Mouse (Mus musculus): ENCODE measurements around the gene Speg. TPM values are rescaled to one million over a fixed set of nuclear protein-coding genes. Genes with fewer than 3 reads are reported as not detected.

Speg gene
- polyA plus RNA-seq, 1 experiment from 2014 or later = 41.1 TPM

DNA sequence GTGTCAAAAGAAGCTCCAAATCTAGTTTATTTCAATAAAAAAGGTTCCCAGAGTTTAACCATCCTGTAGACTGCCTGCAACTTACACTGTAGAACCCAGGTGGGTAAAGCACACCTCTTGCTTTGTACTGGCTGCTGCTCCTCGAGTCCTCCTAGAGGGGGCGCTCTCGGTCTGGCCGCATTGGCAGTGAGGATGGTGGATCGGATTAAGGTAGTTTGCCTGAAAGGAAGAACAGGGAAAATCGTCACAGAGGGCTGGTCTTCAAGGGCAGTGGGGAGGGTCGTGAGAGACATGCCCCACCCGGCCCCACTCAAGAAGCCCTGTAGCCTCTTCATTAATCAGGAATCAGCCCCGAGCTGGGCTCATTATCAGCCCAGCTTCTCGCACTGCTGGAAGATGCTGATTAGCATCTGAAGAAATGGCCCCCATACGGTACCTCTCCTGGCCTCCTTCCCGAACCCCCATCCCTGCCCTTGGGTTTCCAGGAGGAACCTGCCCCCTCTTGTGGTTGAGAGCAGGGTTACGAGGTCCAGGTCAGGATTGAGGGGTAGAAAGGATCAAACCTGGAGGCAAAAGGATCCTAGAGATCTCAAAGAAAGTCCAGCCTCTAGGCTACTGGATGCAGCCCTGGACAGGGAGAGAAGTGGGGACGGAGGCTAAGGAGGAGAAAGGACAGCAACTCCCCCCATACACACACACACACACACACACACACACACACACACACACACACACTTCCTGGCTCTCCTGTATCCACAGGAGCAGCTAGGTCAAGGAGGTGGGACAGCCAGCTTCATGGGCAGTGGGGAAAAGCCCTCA, 81.9 kb downstream of the Speg start:
- no peak overlapping the region for H3K4me3 ChIP-seq (ENCODE audit: low read length)
- H3K9ac ChIP-seq (ENCODE audit: low read length) = no peak overlapping the region
- no peak overlapping the region for H3K27ac ChIP-seq (ENCODE audit: low read length)
- H3K27me3 ChIP-seq (ENCODE audit: control insufficient read depth, insufficient read depth, low read length) = peaks cover 50% of the 10 kb centered on the region
- no peaks in the 10 kb centered on the region for H3K9me3 ChIP-seq (replicated peaks; ENCODE audit: control insufficient read depth, low read length)
- H3K4me2 ChIP-seq (ENCODE audit: low read depth, low read length) = no peak overlapping the region
- no peaks in the 10 kb centered on the region for H3K36me3 ChIP-seq (ENCODE audit: control insufficient read depth, insufficient read depth)
- WGBS = 18% methylated on average over 13 of the region's 14 CpGs
- ATAC-seq (replicated peaks; ENCODE audit: extremely low read depth, insufficient read depth, low FRiP score) = no peak
- peaks cover 11% of the 10 kb centered on the region for H3K4me1 ChIP-seq (ENCODE audit: control insufficient read depth, insufficient read depth, low read length)

DNA sequence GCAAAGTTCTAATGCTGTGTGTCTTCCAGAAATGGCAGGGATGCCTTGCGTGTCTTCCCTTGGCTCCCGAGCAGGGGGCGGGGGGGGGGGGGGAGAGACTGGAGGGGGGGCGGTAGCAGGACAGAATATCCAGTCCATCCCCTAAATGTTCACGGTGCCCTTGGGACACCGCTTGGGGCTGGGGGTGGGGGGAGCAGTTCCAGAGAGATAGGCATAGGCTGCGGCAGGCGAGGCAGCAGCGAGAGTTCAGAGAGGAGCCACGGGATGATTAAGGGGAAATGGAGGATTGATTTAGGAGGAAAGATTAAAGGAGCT, 82.6 kb downstream of the Speg start:
- ATAC-seq (replicated peaks; ENCODE audit: extremely low read depth, insufficient read depth, low FRiP score) = no peak
- Histone ChIP-seq H3K27me3 (ENCODE audit: control insufficient read depth, insufficient read depth, low read length) (peaks cover 44% of the 10 kb centered on the region), H3K9ac (ENCODE audit: low read length) (no peak overlapping the region), H3K4me3 (ENCODE audit: low read length) (no peak overlapping the region), H3K36me3 (ENCODE audit: control insufficient read depth, insufficient read depth) (no peaks in the 10 kb centered on the region), H3K27ac (ENCODE audit: low read length) (no peak overlapping the region), H3K4me1 (ENCODE audit: control insufficient read depth, insufficient read depth, low read length) (peaks cover 11% of the 10 kb centered on the region), H3K4me2 (ENCODE audit: low read depth, low read length) (peak overlapping the region; percentile 70; the same call in 1 of the 2 replicates), H3K9me3 (replicated peaks; ENCODE audit: control insufficient read depth, low read length) (no peaks in the 10 kb centered on the region)
- WGBS = 7% methylated on average over 10 of the region's 10 CpGs

DNA sequence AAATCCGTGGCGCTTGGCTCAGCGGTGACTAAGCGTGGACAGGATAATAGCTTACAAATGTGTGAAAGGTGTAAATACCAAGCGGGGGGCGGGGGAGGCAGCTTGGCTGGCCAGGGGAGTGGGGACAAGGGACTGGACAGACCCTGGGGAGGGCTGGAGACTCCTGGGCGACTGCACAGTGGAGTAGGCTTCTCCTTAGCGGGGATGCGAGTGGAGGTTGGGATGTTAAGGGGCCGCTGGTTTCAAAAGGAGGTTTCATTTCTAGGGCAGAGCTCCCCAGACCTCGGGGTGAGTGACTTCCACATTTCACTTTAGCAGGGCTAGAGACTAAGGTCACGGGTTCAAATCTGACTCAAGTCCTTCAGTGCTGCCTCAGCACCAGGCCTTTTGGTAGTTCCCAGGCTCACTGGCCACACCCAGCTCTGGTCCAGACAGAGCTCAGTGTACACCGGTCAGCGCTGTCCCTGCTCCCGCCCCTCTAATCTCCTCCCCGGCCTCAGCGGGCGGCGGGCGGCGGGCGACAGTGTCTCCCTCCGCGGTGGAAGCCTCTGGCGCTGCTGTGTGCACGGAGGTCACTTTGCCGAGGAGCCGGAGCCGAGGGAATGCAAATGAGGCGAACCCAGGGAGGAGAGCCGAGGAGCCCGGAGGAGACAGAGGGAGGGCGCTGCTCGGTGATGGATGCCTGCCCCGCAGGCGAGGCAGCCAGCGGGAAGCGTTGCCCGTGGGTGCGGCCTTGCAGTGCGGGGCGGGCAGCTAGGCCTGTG, 83.1 kb downstream of the Speg start:
- Histone ChIP-seq H3K4me3 (ENCODE audit: low read length) (peak overlapping the region; percentile 48), H3K36me3 (ENCODE audit: control insufficient read depth, insufficient read depth) (no peaks in the 10 kb centered on the region), H3K27ac (ENCODE audit: low read length) (0 out of 2 replicates have a peak overlapping the region, but pooled peaks have one; percentile 39), H3K9me3 (replicated peaks; ENCODE audit: control insufficient read depth, low read length) (no peaks in the 10 kb centered on the region), H3K9ac (ENCODE audit: low read length) (peak overlapping the region; percentile 71), H3K4me2 (ENCODE audit: low read depth, low read length) (peak overlapping the region; percentile 70), H3K27me3 (ENCODE audit: control insufficient read depth, insufficient read depth, low read length) (peaks cover 40% of the 10 kb centered on the region), H3K4me1 (ENCODE audit: control insufficient read depth, insufficient read depth, low read length) (peaks cover 11% of the 10 kb centered on the region)
- WGBS = 3% methylated on average over 40 of the region's 42 CpGs
- peak; percentile 67 for ATAC-seq (replicated peaks; ENCODE audit: extremely low read depth, insufficient read depth, low FRiP score)

- H3K9me3 ChIP-seq (replicated peaks; ENCODE audit: control insufficient read depth, low read length) = no peaks in the 10 kb centered on the region
- ATAC-seq (replicated peaks; ENCODE audit: extremely low read depth, insufficient read depth, low FRiP score) = no peak
- whole genome bisulfite sequencing = 14% methylated on average over 23 of the region's 23 CpGs
- peak overlapping the region; percentile 39; the same call in 1 of the 2 replicates for H3K27ac ChIP-seq (ENCODE audit: low read length)
- peak overlapping the region; percentile 71 for H3K9ac ChIP-seq (ENCODE audit: low read length)
- H3K4me1 ChIP-seq (ENCODE audit: control insufficient read depth, insufficient read depth, low read length) = peaks cover 15% of the 10 kb centered on the region
- H3K4me3 ChIP-seq (ENCODE audit: low read length) = peak overlapping the region; percentile 48
- H3K36me3 ChIP-seq (ENCODE audit: control insufficient read depth, insufficient read depth) = no peaks in the 10 kb centered on the region
- H3K27me3 ChIP-seq (ENCODE audit: control insufficient read depth, insufficient read depth, low read length) = peaks cover 33% of the 10 kb centered on the region
- peak overlapping the region; percentile 70 for H3K4me2 ChIP-seq (ENCODE audit: low read depth, low read length)
Measured at GRCm38 (mm10) chr1:75458789-75459684, 83.9 kb downstream of the Speg start.

GRCm38 (mm10) chr1:75460297-75460696, 85.2 kb downstream of the Speg start:
- Histone ChIP-seq H3K9me3 (replicated peaks; ENCODE audit: control insufficient read depth, low read length) (no peaks in the 10 kb centered on the region), H3K27me3 (ENCODE audit: control insufficient read depth, insufficient read depth, low read length) (peaks cover 33% of the 10 kb centered on the region), H3K36me3 (ENCODE audit: control insufficient read depth, insufficient read depth) (no peaks in the 10 kb centered on the region), H3K4me2 (ENCODE audit: low read depth, low read length) (no peak overlapping the region), H3K27ac (ENCODE audit: low read length) (no peak overlapping the region), H3K4me1 (ENCODE audit: control insufficient read depth, insufficient read depth, low read length) (peaks cover 15% of the 10 kb centered on the region), H3K9ac (ENCODE audit: low read length) (no peak overlapping the region), H3K4me3 (ENCODE audit: low read length) (no peak overlapping the region)
- WGBS = 38% methylated on average over 7 of the region's 7 CpGs
- no peak for ATAC-seq (replicated peaks; ENCODE audit: extremely low read depth, insufficient read depth, low FRiP score)

DNA sequence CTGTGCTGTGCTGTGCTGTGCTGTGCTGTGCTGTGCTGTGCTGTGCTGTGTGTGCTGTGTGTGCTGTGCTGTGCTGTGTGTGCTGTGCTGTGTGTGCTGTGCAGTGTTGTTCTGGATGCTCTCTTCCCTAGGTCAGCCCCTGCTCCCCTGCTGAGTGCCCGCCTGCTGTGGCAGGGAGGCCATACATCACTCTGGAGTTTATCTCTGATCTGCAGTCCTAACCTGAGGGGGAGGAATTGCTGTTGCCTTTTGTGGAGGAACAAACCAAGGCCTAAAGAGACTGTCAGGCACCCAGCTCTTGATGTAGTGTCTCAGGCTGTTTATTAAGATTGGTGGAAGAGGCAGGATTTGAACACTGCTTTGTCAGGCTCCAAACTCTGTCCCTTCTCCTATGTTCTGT, 87.5 kb downstream of the Speg start:
- peaks cover 27% of the 10 kb centered on the region for H3K27me3 ChIP-seq (ENCODE audit: control insufficient read depth, insufficient read depth, low read length)
- no peak overlapping the region for H3K27ac ChIP-seq (ENCODE audit: low read length)
- no peak for ATAC-seq (replicated peaks; ENCODE audit: extremely low read depth, insufficient read depth, low FRiP score)
- H3K4me3 ChIP-seq (ENCODE audit: low read length) = no peak overlapping the region
- peaks cover 15% of the 10 kb centered on the region for H3K4me1 ChIP-seq (ENCODE audit: control insufficient read depth, insufficient read depth, low read length)
- no peak overlapping the region for H3K4me2 ChIP-seq (ENCODE audit: low read depth, low read length)
- 63% methylated on average over 1 of the region's 1 CpGs for WGBS
- H3K9ac ChIP-seq (ENCODE audit: low read length) = no peak overlapping the region
- no peaks in the 10 kb centered on the region for H3K9me3 ChIP-seq (replicated peaks; ENCODE audit: control insufficient read depth, low read length)
- no peaks in the 10 kb centered on the region for H3K36me3 ChIP-seq (ENCODE audit: control insufficient read depth, insufficient read depth)

DNA sequence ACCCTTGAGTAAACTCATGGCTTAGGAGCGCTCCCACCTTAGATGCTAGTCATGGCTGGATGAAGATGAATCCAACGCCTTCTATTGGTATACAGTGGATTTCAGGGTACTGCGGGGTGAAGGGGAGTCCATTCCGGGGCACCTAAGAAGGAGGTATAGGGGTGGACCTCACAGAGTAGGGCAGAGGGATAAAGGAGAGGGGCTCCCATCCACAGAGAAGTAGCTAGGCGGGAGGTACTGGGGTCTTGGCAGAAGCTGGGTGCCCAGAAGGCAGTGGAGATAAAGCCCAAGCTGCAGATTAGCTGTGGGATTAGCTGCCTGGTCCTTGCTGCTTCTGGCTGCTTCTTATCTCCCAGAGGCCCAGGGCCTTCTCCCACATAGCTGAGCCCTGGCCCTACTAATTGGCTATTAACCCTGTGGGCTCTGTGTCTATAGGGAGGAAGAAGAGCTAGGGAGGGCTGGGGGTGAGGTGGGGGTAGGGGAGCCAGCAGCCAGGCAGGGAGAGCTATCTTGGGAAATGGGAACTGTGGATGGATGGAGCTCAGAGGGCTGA, 88.6 kb downstream of the Speg start:
- Histone ChIP-seq H3K4me2 (ENCODE audit: low read depth, low read length) (no peak overlapping the region), H3K9ac (ENCODE audit: low read length) (peak overlapping the region; percentile 18; the same call in 1 of the 2 replicates), H3K4me3 (ENCODE audit: low read length) (no peak overlapping the region), H3K36me3 (ENCODE audit: control insufficient read depth, insufficient read depth) (no peaks in the 10 kb centered on the region), H3K4me1 (ENCODE audit: control insufficient read depth, insufficient read depth, low read length) (peaks cover 10% of the 10 kb centered on the region), H3K27ac (ENCODE audit: low read length) (no peak overlapping the region), H3K9me3 (replicated peaks; ENCODE audit: control insufficient read depth, low read length) (no peaks in the 10 kb centered on the region), H3K27me3 (ENCODE audit: control insufficient read depth, insufficient read depth, low read length) (peaks cover 33% of the 10 kb centered on the region)
- 50% methylated on average over 5 of the region's 5 CpGs for whole genome bisulfite sequencing
- ATAC-seq (replicated peaks; ENCODE audit: extremely low read depth, insufficient read depth, low FRiP score) = no peak

DNA sequence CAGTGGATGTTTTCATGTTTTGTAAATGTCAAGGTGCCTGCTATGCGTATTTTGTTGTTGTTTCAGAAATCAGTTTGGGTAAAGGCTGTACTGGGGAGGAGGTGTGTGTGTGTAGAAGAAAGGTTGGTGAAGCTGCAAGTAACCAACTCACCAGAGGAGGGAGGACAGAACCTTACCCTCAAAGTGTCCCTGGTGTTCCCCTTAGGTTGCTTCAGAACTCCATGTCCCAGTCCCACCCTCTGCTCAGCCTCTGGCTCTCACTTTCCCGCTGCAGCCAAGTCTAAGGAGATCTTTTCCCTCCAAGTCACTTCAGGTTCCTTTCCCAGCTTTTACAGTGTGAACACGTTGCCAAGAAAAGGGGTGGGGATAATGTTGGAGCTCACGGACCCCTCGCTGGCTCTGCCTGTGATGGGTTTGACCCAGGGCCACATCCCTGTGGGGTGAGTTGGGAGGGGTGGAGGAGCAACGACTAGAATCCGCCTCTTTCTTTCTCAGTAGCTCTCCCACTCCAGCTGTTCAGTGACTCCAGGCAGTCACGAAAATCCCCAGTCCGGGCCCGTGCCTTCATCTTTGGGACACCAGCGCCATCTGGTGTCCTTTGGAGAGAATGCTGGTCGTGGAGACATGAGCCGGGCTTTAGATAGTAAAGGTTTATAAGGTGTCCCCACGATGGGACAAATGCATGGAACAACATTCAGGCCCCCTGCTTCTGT, 92.3 kb downstream of the Speg start:
- peaks cover 4% of the 10 kb centered on the region for H3K4me1 ChIP-seq (ENCODE audit: control insufficient read depth, insufficient read depth, low read length)
- ATAC-seq (replicated peaks; ENCODE audit: extremely low read depth, insufficient read depth, low FRiP score) = peak; percentile 63; the same call in 1 of the 2 replicates
- no peak overlapping the region for H3K4me2 ChIP-seq (ENCODE audit: low read depth, low read length)
- H3K27me3 ChIP-seq (ENCODE audit: control insufficient read depth, insufficient read depth, low read length) = peaks cover 38% of the 10 kb centered on the region
- H3K9ac ChIP-seq (ENCODE audit: low read length) = peak overlapping the region; percentile 16; the same call in 1 of the 2 replicates
- H3K9me3 ChIP-seq (replicated peaks; ENCODE audit: control insufficient read depth, low read length) = no peaks in the 10 kb centered on the region
- WGBS = 7% methylated on average over 14 of the region's 14 CpGs
- H3K27ac ChIP-seq (ENCODE audit: low read length) = no peak overlapping the region
- no peak overlapping the region for H3K4me3 ChIP-seq (ENCODE audit: low read length)
- no peaks in the 10 kb centered on the region for H3K36me3 ChIP-seq (ENCODE audit: control insufficient read depth, insufficient read depth)
